Mouse (Mus musculus): Measurements from ENCODE around the gene Vkorc1l1. TPM values are rescaled to one million over a fixed set of nuclear protein-coding genes. Genes with fewer than 3 reads are reported as not detected.
A peak's percentile ranks its signal among the peaks of the same experiment; 100 is the strongest.

The Vkorc1l1 gene
- 14.9 and 15.2 TPM in 2 replicates for polyA plus RNA-seq (2015; fragmentation: Nextera tagmentation; extraction: Ambion mirVana)

- WGBS, result 2% methylated on average over 49 of the region's 59 CpGs
- Histone ChIP-seq H3K4me2 (replicated peaks; ENCODE audit: low read depth, low read length) (peak within 1 kb of the TSS; percentile 90), H3K36me3 (ENCODE audit: insufficient read depth, low read length) (no peaks in the 10 kb centered on the region), H3K4me1 (ENCODE audit: insufficient read depth, low read depth, low read length) (no peaks in the 10 kb centered on the region), H3K9me3 (ENCODE audit: low read length) (no peaks in the 10 kb centered on the region), H3K27me3 (replicated peaks; ENCODE audit: insufficient read depth, low read length) (no peaks in the 10 kb centered on the region), H3K9ac (replicated peaks; ENCODE audit: low read depth) (peak within 1 kb of the TSS; percentile 74), H3K4me3 (ENCODE audit: low read depth, low read length) (peak within 1 kb of the TSS; percentile 69), H3K27ac (ENCODE audit: low read length) (peak within 1 kb of the TSS; percentile 73)
- DNase-seq (ENCODE audit: low spot score) (peak; percentile 100), ATAC-seq (peak; percentile 97)
- TF ChIP-seq EP300 (IDR thresholded peaks at IDR 0.05) (no peak), CTCF (IDR thresholded peaks at IDR 0.05) (no peak)
Observed at GRCm38 (mm10) chr5:129941495-129942045, at the start of gene Vkorc1l1. TSS of gene Vkorc1l1 (plus strand) at chr5:129941970.

GRCm38 (mm10) chr5:129895198-129896088 lies 46.3 kb upstream of the Vkorc1l1 start, which contains the start of gene Zbed5:
TSS of gene Zbed5 (plus strand) at chr5:129895723.
- H3K27ac ChIP-seq (ENCODE audit: low read length), result no peak within 1 kb of the TSS
- peak; percentile 100 for ATAC-seq
- 3% methylated on average over 44 of the region's 44 CpGs for WGBS

GRCm38 (mm10) chr5:129898449-129898848 lies 43.3 kb upstream of the Vkorc1l1 start, which contains the start of gene Phkg1:
TSS of gene Phkg1 (minus strand) at chr5:129898549.
- WGBS, result 100% methylated on average over 1 of the region's 1 CpGs

More at GRCm38 (mm10) chr5:129895198-129896088, 46.3 kb upstream of the Vkorc1l1 start, which contains the start of gene Zbed5:
- TF ChIP-seq EP300 (IDR thresholded peaks at IDR 0.05) (no peak), CTCF (IDR thresholded peaks at IDR 0.05) (no peak)
- H3K4me1 ChIP-seq (ENCODE audit: insufficient read depth, low read depth, low read length), result no peaks in the 10 kb centered on the region
- peak; percentile 98 for DNase-seq (ENCODE audit: low spot score)
- H3K4me2 ChIP-seq (replicated peaks; ENCODE audit: low read depth, low read length), result peak within 1 kb of the TSS; percentile 75
- H3K9me3 ChIP-seq (ENCODE audit: low read length), result no peaks in the 10 kb centered on the region
- H3K36me3 ChIP-seq (ENCODE audit: insufficient read depth, low read length), result no peaks in the 10 kb centered on the region
- H3K4me3 ChIP-seq (ENCODE audit: low read depth, low read length), result peak within 1 kb of the TSS; percentile 51
- H3K27me3 ChIP-seq (replicated peaks; ENCODE audit: insufficient read depth, low read length), result no peaks in the 10 kb centered on the region
- peak within 1 kb of the TSS; percentile 43 for H3K9ac ChIP-seq (replicated peaks; ENCODE audit: low read depth)

GRCm38 (mm10) chr5:129907775-129908174 lies 34.0 kb upstream of the Vkorc1l1 start:
- Histone ChIP-seq H3K4me2 (replicated peaks; ENCODE audit: low read depth, low read length) (peak overlapping the region; percentile 88), H3K36me3 (ENCODE audit: insufficient read depth, low read length) (no peaks in the 10 kb centered on the region), H3K9ac (replicated peaks; ENCODE audit: low read depth) (no peak overlapping the region), H3K27ac (ENCODE audit: low read length) (no peak overlapping the region), H3K4me1 (ENCODE audit: insufficient read depth, low read depth, low read length) (no peaks in the 10 kb centered on the region), H3K9me3 (ENCODE audit: low read length) (no peaks in the 10 kb centered on the region), H3K4me3 (ENCODE audit: low read depth, low read length) (peak overlapping the region; percentile 69), H3K27me3 (replicated peaks; ENCODE audit: insufficient read depth, low read length) (no peaks in the 10 kb centered on the region)
- TF ChIP-seq EP300 (IDR thresholded peaks at IDR 0.05) (no peak), CTCF (IDR thresholded peaks at IDR 0.05) (no peak)
- ATAC-seq, result no peak
- WGBS, result 21% methylated on average over 4 of the region's 4 CpGs
- no peak for DNase-seq (ENCODE audit: low spot score)

More at GRCm38 (mm10) chr5:129898449-129898848, 43.3 kb upstream of the Vkorc1l1 start, which contains the start of gene Phkg1:
- no peak for TF ChIP-seq EP300 (IDR thresholded peaks at IDR 0.05)
- no peak for TF ChIP-seq CTCF (IDR thresholded peaks at IDR 0.05)
- no peak within 1 kb of the TSS for H3K4me2 ChIP-seq (replicated peaks; ENCODE audit: low read depth, low read length)
- no peak within 1 kb of the TSS for H3K27ac ChIP-seq (ENCODE audit: low read length)
- H3K9ac ChIP-seq (replicated peaks; ENCODE audit: low read depth), result no peak within 1 kb of the TSS
- ATAC-seq, result no peak
- DNase-seq (ENCODE audit: low spot score), result no peak
- no peaks in the 10 kb centered on the region for H3K9me3 ChIP-seq (ENCODE audit: low read length)
- H3K36me3 ChIP-seq (ENCODE audit: insufficient read depth, low read length), result no peaks in the 10 kb centered on the region
- no peaks in the 10 kb centered on the region for H3K4me1 ChIP-seq (ENCODE audit: insufficient read depth, low read depth, low read length)
- no peaks in the 10 kb centered on the region for H3K27me3 ChIP-seq (replicated peaks; ENCODE audit: insufficient read depth, low read length)
- H3K4me3 ChIP-seq (ENCODE audit: low read depth, low read length), result no peak within 1 kb of the TSS

- peak within 1 kb of the TSS; percentile 88 for H3K4me2 ChIP-seq (replicated peaks; ENCODE audit: low read depth, low read length)
- H3K36me3 ChIP-seq (ENCODE audit: insufficient read depth, low read length), result no peaks in the 10 kb centered on the region
- peak; percentile 99 for ATAC-seq
- peak; percentile 97 for DNase-seq (ENCODE audit: low spot score)
- H3K9me3 ChIP-seq (ENCODE audit: low read length), result no peaks in the 10 kb centered on the region
- peak within 1 kb of the TSS; percentile 54 for H3K9ac ChIP-seq (replicated peaks; ENCODE audit: low read depth)
- peak within 1 kb of the TSS; percentile 90 for H3K27ac ChIP-seq (ENCODE audit: low read length)
- no peaks in the 10 kb centered on the region for H3K27me3 ChIP-seq (replicated peaks; ENCODE audit: insufficient read depth, low read length)
- H3K4me1 ChIP-seq (ENCODE audit: insufficient read depth, low read depth, low read length), result no peaks in the 10 kb centered on the region
- TF ChIP-seq EP300 (IDR thresholded peaks at IDR 0.05) (no peak), CTCF (IDR thresholded peaks at IDR 0.05) (no peak; the same call in 1 of the 2 replicates)
- under 1% methylated on average over 63 of the region's 63 CpGs for WGBS
- H3K4me3 ChIP-seq (ENCODE audit: low read depth, low read length), result peak within 1 kb of the TSS; percentile 69
Observed at GRCm38 (mm10) chr5:129908242-129908965, 33.4 kb upstream of the Vkorc1l1 start, which contains the start of gene Nupr1l. TSS of gene Nupr1l (plus strand) at chr5:129908540.

Measured in lung, postnatal 0 days (tissue).